Mouse (Mus musculus): ENCODE results near the gene Lmntd2.
"Not testable (repeated sequence)": the region's sequence is repeated elsewhere in the genome, so short reads cannot be mapped to it uniquely, and the experiment has no call there.

The Lmntd2 gene

GRCm38 (mm10) chr7:141213605-141214235, at the start of gene Lmntd2:
Lmntd2 (minus strand) TSS chr7:141214080.
- DNase-seq, result no peak

GRCm38 (mm10) chr7:141263640-141264039, 49.8 kb upstream of the Lmntd2 start:
- no peak for DNase-seq

GRCm38 (mm10) chr7:141261480-141261879, 47.6 kb upstream of the Lmntd2 start:
- DNase-seq, result no peak

- DNase-seq, result no peak
Observed at GRCm38 (mm10) chr7:141256159-141256558, 42.3 kb upstream of the Lmntd2 start.

GRCm38 (mm10) chr7:141250486-141250885, 36.6 kb upstream of the Lmntd2 start:
- DNase-seq, result not testable (repeated sequence)

GRCm38 (mm10) chr7:141231551-141231950, 17.7 kb upstream of the Lmntd2 start:
- no peak for DNase-seq

GRCm38 (mm10) chr7:141231111-141231510, 17.2 kb upstream of the Lmntd2 start:
- DNase-seq, result no peak

GRCm38 (mm10) chr7:141230570-141230969, 16.7 kb upstream of the Lmntd2 start:
- DNase-seq, result no peak

- no peak for DNase-seq
Observed at GRCm38 (mm10) chr7:141229702-141230101, 15.8 kb upstream of the Lmntd2 start.

GRCm38 (mm10) chr7:141228279-141229067, 14.6 kb upstream of the Lmntd2 start, which contains the start of gene Phrf1:
Phrf1 (plus strand) TSS chr7:141228784.
- DNase-seq, result peak; percentile 95

GRCm38 (mm10) chr7:141227796-141228195, 13.9 kb upstream of the Lmntd2 start:
- DNase-seq, result no peak

- DNase-seq, result no peak
Observed at GRCm38 (mm10) chr7:141226535-141226934, 12.7 kb upstream of the Lmntd2 start.

- DNase-seq, result no peak
Observed at GRCm38 (mm10) chr7:141222696-141223215, 8.9 kb upstream of the Lmntd2 start.

- no peak for DNase-seq
Observed at GRCm38 (mm10) chr7:141222126-141222467, 8.2 kb upstream of the Lmntd2 start.

- DNase-seq, result peak; percentile 100
Observed at GRCm38 (mm10) chr7:141221249-141222125, 7.6 kb upstream of the Lmntd2 start.

GRCm38 (mm10) chr7:141220377-141220776, 6.5 kb upstream of the Lmntd2 start:
- no peak for DNase-seq

- DNase-seq, result no peak
Observed at GRCm38 (mm10) chr7:141219558-141220099, 5.7 kb upstream of the Lmntd2 start.

GRCm38 (mm10) chr7:141218557-141219133, 4.8 kb upstream of the Lmntd2 start:
- no peak for DNase-seq

GRCm38 (mm10) chr7:141218141-141218540, 4.3 kb upstream of the Lmntd2 start:
- no peak for DNase-seq

GRCm38 (mm10) chr7:141217343-141218013, 3.6 kb upstream of the Lmntd2 start:
- DNase-seq, result no peak

GRCm38 (mm10) chr7:141216894-141217293, 3.0 kb upstream of the Lmntd2 start:
- no peak for DNase-seq
